18 mouse cellular contexts compared by ENCODE assay signal in the genomic region with DNA sequence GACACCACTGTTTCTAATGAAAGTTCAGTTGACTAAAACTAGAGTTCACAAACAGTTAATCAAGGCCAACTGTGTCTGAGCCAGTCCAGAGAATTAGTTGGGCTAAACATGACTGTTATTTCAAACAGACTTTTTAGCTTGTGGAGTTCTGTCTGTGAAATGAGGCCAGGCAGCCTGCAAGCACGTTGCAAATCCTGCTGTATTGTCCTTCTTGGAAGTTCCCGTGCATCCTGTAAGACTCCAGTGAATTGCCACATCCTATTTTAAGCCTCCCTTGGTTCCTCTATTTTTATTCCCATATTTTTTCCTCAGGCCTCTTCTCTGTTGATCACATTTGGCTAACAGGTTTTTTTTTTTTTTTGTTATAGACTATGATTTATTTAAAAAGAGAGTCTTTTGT.
DNase-seq lines count a peak whose midpoint lies in the region; ATAC-seq lines count a peak whose summit lies in the region.
"Had no signal": no experiment of that assay in that cellular context is flagged by ENCODE, and none has a peak within 500 bp of the region (broad histone marks: within the 10 kb centered on the region; RNA-seq: fewer than 3 reads in every experiment).

No protein-coding gene starts in this region.

- no peak for ATAC-seq in activated CD4-positive, CD25-positive, alpha-beta regulatory T cell, adult 4 months
- ATAC-seq: forebrain, embryonic 14.5 days; hindbrain, postnatal 0 days; Patski had no signal

- DNase-seq in heart, adult 11 months, result peak; percentile 79
- no peak for DNase-seq in heart, postnatal 10 days
- peak; percentile 22 to 69 for DNase-seq in left cerebral cortex, postnatal 14 days (ENCODE audit: low spot score in 2 of 2)
- no peak for DNase-seq in left cerebral cortex, adult 8-10 months (ENCODE audit: low spot score in 2 of 2)
- DNase-seq in brain, adult 2 months (ENCODE audit: low read depth, low spot score), result peak; percentile 73
- peak; percentile 21 to 55 for DNase-seq in right cerebral cortex, postnatal 36 days (ENCODE audit: low spot score in 2 of 2)
- DNase-seq: adrenal gland, adult 2 months; adrenal gland, postnatal 25 days; cerebellum, adult 2 months; cerebellum, postnatal 14 days; embryo, embryonic 11 days; gastrocnemius, adult 2 months; gastrocnemius, postnatal 25 days; heart, postnatal 4 days had no signal

- intact Hi-C loops in heart, postnatal 10 days (cut with DNase I), result no loop called here
- intact Hi-C loops in left cerebral cortex, postnatal 14 days (cut with DNase I), result loop anchor here (5.0 kb wide), 1 partner anchor 44 kb away; no protein-coding TSS in a partner anchor

Comparison
In these comparisons a context has a peak if more than half of its experiments do, and no peak if none do; other contexts are left out.
1. DNase-seq: peak in heart, adult 11 months (single experiment), left cerebral cortex, postnatal 14 days (2 of 2), brain, adult 2 months (single experiment) and right cerebral cortex, postnatal 36 days (2 of 2); none in heart, postnatal 10 days (0 of 2) and left cerebral cortex, adult 8-10 months (0 of 2).